Mouse (Mus musculus) B cell, adult 67 days (primary cell): ENCODE results near the gene Nutf2. TPM values are rescaled to one million over a fixed set of nuclear protein-coding genes. Genes with fewer than 3 reads are reported as not detected.

Experiments
- total RNA-seq, 2 experiments: library from RNA; stranded (reverse); gene quantifications; 4 replicates each; pipeline ENCODE4 v1.2.4; 2023

Nutf2 gene
- 10 to 100 TPM; 17.1 to 31.8 TPM for total RNA-seq

DNA sequence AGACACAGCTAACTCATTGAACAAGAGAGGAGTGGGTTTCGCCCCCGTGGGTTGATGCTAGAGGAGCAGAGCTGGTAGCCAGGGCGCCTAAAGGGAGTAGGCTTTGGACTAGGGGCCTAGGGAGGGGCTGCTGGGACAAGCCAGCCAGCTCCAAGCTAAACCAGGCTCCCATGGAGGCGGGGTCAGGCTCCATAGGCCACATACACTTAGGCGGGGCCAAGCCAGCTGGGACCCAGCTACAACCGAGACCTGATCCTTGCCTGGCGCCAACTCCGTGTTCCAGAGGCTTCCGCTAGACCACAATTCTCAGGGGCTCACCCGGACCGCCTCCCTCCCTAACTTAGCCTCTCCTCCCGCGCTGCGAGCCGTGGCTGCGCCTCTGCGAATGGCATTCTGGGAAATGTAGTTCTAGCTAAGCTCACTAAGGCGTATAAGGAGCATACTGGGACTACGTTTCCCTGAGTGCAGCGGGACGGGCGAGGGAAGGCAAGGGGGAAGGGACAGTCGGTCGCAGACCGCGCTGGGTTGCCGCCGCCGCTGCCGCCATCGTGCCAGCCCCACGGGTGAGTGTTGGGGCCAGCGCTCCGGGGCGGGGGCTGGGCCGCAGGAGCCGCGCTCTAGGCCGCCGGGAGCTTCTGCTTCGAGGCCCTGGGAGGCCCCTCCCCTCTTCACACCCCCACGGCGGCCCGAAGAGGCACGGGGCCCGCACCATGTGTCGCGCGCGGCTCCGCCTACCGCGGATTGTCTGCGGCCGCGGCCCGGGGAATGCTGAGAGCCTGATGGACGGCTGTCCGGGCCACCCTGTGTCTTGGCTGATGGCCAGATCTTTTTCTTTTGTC lies at the start of gene Nutf2:
TSS of gene Nutf2 (plus strand) at position 438 of the 839 bp plus-strand sequence.

GRCm38 (mm10) chr8:105826861-105827848 lies 33.2 kb upstream of the Nutf2 start, which contains the start of the genes Ranbp10 and Tsnaxip1:
Gene Ranbp10, minus strand, starts transcription at chr8:105827350.
Gene Tsnaxip1, plus strand, starts transcription at chr8:105827731.

DNA sequence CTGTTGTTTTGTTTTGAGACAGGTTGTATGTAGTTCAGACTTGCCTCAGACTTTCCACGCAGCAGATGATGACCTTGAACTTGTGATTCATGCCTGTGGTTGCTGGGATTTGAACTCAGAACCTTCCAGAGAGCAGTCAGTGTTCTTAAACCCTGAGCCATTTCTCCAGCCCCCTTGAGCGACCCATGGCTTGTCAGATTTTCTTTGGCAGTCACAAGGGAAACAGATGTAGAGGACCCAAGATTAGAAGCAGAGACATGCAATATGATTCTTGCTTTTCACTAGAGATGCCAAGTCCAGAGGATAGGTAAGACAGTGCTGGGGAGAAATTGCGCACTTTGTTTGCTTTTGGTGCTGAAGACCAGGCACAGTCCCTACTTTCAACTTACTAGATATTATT lies 7.2 kb upstream of the Nutf2 start, which contains the start of gene Cenpt:
TSS of gene Cenpt (minus strand) at position 101 of the 400 bp plus-strand sequence.

GRCm38 (mm10) chr8:105854715-105855216 lies 5.6 kb upstream of the Nutf2 start, which contains the start of gene Thap11:
Gene Thap11, plus strand, starts transcription at chr8:105855132.

GRCm38 (mm10) chr8:105880754-105881520 lies 20.6 kb downstream of the Nutf2 start, which contains the start of gene Edc4:
Gene Edc4, plus strand, starts transcription at chr8:105880881.

DNA sequence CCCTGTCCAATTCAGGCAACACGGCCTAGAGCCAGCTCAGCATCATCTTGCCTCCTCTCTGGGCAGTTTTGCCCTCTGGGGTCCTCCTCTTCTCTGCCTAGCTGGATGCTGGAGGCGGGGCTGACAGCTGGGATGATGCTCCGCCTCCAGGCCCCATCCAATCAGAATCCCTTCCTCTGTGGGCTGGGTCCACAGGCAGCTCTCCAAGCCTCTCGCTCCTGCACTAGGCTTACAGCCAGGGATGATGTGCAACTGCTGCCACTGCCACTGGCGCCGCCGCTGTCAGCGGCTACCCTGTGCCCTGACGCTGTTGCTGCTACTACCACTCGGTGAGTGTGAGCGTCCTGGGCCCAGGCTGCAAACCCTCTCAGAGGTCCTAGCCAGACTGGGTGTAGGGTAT lies 33.0 kb downstream of the Nutf2 start, which contains the start of gene Nrn1l:
TSS of gene Nrn1l (plus strand) at position 229 of the 400 bp plus-strand sequence.

DNA sequence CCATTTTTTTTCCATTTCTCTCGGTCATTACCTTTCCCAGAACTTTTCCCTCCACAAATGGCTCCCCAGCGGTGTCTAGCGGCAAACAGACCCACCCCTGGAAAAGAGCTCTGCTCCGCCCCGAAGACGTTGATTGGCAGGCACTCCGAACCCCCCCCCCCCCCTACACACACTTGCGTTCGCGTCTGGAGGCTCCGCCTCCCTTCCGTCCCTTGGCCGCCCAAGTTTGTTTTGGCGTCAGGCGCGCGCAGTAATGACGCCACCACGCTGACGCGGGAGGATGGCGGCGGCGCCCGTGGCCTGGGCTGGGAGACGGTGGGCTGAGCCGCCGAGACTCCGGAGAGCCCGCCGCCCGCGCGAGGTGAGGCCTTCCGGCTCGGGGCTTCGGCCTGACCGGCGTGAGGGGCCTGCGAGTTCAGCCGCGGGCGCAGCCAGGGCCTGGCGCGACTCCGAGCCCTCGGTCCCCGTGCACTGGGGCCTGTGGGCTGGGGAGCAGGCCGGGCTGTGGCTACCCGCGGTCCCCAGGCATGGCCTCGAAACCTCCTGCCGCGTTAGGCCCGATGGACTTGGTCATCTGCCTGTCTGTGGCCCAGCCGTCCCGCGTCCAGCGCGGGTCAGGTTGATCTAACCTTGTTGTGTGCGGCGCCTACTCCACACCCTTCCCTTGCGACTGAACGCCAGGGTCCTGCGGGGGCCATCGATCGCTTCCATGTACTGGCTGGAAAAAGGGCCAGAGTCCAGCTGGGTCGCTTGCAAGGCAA lies 40.0 kb downstream of the Nutf2 start, which contains the start of gene Pskh1:
TSS of gene Pskh1 (plus strand) at position 262 of the 761 bp plus-strand sequence.

Other genes starting within 250 kb of the Nutf2 start
- 100 to 1,000 TPM; 182 to 207 TPM for gene Ctcf, start 224.0 kb upstream of the Nutf2 start, total RNA-seq
- not detected for gene Agrp, start 223.2 kb upstream of the Nutf2 start, total RNA-seq
- 100 to 1,000 TPM; 155 to 156 TPM for gene Carmil2, start 174.3 kb upstream of the Nutf2 start, total RNA-seq
- gene Acd, start 159.5 kb upstream of the Nutf2 start, total RNA-seq = 10 to 100 TPM; 93.3 to 95.1 TPM
- 10 to 100 TPM; 14.9 to 16.3 TPM for gene Pard6a, start 159.4 kb upstream of the Nutf2 start, total RNA-seq
- not detected for gene 4933405L10Rik, start 152.9 kb upstream of the Nutf2 start, total RNA-seq
- 1 to 10 TPM; 4.2 to 4.3 TPM for gene Enkd1, start 152.4 kb upstream of the Nutf2 start, total RNA-seq
- 1 to 10 TPM; 4.1 to 6.5 TPM for gene Gfod2, start 101.9 kb upstream of the Nutf2 start, total RNA-seq
- gene Ranbp10, start 33.2 kb upstream of the Nutf2 start, total RNA-seq = 10 to 100 TPM; 36.8 to 38.6 TPM
- gene Tsnaxip1, start 32.8 kb upstream of the Nutf2 start, total RNA-seq = 1 to 10 TPM; 1.4 to 1.6 TPM
- gene Cenpt, start 7.3 kb upstream of the Nutf2 start, total RNA-seq = 10 to 100 TPM; 17.6 to 18.1 TPM
- 10 to 100 TPM; 17.1 to 19.7 TPM for gene Thap11, start 5.4 kb upstream of the Nutf2 start, total RNA-seq
- 10 to 100 TPM; 75.9 to 79.6 TPM for gene Edc4, start 20.3 kb downstream of the Nutf2 start, total RNA-seq
- gene Nrn1l, start 33.0 kb downstream of the Nutf2 start, total RNA-seq = 1 to 10 TPM in 1 of 2 experiments, not detected in 1; 1.3 TPM
- 10 to 100 TPM; 22.5 to 30.1 TPM for gene Pskh1, start 39.9 kb downstream of the Nutf2 start, total RNA-seq
- gene Ctrl, start 73.3 kb downstream of the Nutf2 start, total RNA-seq = 1 to 10 TPM; 2.0 to 3.5 TPM
- 100 to 1,000 TPM; 141 to 157 TPM for gene Psmb10, start 77.9 kb downstream of the Nutf2 start, total RNA-seq
- gene Lcat, start 82.8 kb downstream of the Nutf2 start, total RNA-seq = under 1 TPM in 1 of 2 experiments, not detected in 1; 0.67 TPM
- gene Slc12a4, start 105.5 kb downstream of the Nutf2 start, total RNA-seq = 10 to 100 TPM; 13.7 to 16.2 TPM
- gene Dpep3, start 118.8 kb downstream of the Nutf2 start, total RNA-seq = not detected
- 10 to 100 TPM; 29.8 to 31.5 TPM for gene Dus2, start 130.8 kb downstream of the Nutf2 start, total RNA-seq
- not detected for gene Dpep2nb, start 145.4 kb downstream of the Nutf2 start, total RNA-seq
- 10 to 100 TPM in 1 of 2 experiments, 1 to 10 TPM in 1; 8.0 to 10.7 TPM for gene Ddx28, start 151.3 kb downstream of the Nutf2 start, total RNA-seq
- 100 to 1,000 TPM; 207 to 214 TPM for gene Nfatc3, start 198.3 kb downstream of the Nutf2 start, total RNA-seq